Mouse (Mus musculus) left cerebral cortex, postnatal 36 days (tissue): ENCODE data around the gene Nid2. TPM values are rescaled to one million over a fixed set of nuclear protein-coding genes. Genes with fewer than 3 reads are reported as not detected.

Experiments used
- DNase-seq, 2 experiments: peaks; one replicate each; pipeline ENCODE4 v3.0.0; 2021 to 2022; ENCODE audit warnings: low spot score in 2 of 2, mixed read lengths in 1 of 2
- intact Hi-C: fragments of 180-260 bp; cut with DNase I; formaldehyde crosslinking; loops from one replicate; pipeline ENCODE4 v1.15.1; 2025
- total RNA-seq, 2 experiments: library from RNA; stranded (reverse); gene quantifications; 2 replicates each; pipeline ENCODE4 v1.2.3; 2021

The Nid2 gene
- 1 to 10 TPM; 1.9 to 2.5 TPM for total RNA-seq

DNA sequence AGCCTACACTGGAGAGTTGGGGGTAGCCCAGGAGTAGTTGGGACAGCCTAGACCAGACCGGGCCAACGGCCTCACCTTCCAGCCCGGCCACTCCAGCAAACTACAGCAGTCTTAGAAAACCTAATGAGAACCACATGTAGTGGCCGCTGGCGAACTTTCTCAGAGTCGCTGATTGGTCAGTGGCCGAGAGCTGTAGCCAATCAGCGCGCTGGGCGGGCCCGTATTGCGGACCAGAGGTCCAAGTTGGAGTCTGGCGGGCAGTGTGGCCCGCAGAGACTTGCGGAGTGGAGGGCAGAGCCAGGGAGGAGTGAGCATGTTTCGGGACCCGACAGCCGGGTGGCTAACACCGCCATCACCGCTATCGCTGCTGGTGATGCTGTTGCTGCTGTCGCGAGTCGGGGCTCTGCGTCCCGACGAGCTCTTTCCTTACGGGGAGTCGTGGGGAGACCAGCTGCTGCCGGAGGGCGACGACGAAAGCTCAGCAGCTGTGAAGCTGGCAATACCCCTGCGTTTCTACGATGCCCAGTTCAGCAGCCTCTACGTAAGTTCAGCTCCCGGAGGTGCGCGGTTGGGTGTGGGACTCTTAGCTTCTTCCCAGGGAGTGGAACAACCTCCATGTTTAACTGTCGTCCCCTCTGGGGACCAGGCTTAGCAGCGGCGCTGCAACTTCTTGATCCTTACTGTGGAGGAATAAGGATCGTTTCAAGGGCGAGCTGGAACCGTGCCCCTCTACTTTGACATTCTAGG lies at the start of gene Nid2:
TSS of gene Nid2 (plus strand) at position 241 of the 747 bp plus-strand sequence.
- peak; percentile 31 to 53 for DNase-seq
- intact Hi-C loops, result no loop called here

DNA sequence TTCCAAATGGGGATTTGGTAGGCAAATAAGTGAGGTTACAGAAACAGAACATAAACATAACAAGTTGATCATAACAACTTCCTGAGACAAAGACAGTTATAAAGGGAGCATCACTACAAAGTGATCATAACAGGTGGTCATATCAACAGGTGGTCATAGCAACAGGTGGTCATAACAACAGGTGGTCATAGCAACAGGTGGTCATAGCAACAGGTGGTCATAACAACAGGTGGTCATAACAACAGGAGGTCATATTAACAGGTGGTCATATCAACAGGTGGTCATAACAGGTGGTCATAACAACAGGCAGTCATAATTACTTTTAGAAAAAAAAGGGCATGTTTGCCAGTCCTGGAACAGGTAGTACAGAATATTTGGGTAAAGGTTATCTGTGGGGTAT lies 49.5 kb upstream of the Nid2 start:
- no peak for DNase-seq
- intact Hi-C loops, result loop anchor here (10.0 kb wide), 1 partner anchor 553 kb away; no protein-coding TSS in a partner anchor

DNA sequence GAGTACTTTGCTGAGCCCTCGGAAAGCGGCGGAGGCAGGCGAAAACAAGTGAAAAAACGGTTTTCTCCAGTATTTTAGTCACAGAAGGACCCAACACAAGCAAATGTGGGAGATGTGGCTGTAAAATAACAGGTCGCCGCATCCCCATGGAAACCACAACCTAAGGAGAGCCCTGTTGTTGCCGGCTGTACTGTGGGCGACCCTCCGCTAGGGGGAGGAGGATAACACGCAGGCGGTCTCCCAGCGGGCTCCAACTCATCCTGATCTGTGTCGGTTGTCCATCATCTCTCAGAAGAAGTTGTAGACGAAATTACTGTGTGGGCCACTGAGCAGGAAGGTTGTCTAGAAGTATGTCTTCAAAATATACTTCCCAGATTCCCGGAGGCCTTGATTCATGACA lies 45.4 kb upstream of the Nid2 start:
- intact Hi-C loops, result loop anchor here (5.0 to 10.0 kb wide), 2 partner anchors 362 to 549 kb away; no protein-coding TSS in a partner anchor
- DNase-seq, result peak; percentile 71 to 72

DNA sequence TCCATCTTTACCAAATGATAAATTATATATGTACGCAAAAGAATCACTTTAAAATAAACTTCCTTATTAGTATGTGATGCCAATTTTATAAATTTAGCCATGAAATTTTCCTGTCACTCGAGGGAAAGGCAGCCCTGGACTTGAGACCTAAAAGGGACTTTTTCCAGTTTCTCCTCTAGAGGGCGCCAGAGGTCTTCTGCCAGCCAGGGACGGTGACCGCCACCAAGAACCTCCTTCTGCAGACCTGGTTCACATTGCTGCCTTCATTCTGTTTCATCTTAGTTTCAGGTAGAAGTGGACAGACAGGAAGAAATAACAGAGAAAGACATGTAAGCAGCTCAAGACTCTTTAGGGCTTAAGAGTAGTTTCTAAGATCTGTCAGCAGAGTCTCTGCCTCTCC lies 44.6 kb upstream of the Nid2 start:
- DNase-seq, result peak; percentile 48 to 55
- intact Hi-C loops, result loop anchor here (5.0 to 10.0 kb wide), 2 partner anchors 361 to 548 kb away; no protein-coding TSS in a partner anchor

DNA sequence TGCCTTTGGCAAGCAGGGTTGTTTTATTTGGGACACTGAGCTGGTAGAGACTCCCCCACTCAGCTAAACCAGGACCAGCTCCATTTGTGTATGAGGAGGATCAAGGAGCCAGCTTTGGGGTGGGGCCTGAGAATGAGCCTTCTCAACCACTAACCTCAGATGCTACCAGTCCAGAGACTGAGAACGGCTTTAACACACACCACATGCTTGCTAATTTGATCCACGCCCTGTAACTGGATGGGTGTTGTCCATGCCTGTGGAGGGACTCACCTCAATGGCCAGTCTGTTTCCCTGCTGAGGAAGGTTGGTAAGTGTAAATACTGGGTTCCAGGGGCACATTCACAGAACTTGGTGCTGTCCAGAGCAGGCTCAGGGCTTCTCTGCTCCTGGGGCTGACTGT lies 44.1 kb upstream of the Nid2 start:
- peak in 1 of 2 experiments; percentile 8 for DNase-seq
- intact Hi-C loops, result loop anchor here (1.0 to 10.0 kb wide), 3 partner anchors 111 to 548 kb away; no protein-coding TSS in a partner anchor

DNA sequence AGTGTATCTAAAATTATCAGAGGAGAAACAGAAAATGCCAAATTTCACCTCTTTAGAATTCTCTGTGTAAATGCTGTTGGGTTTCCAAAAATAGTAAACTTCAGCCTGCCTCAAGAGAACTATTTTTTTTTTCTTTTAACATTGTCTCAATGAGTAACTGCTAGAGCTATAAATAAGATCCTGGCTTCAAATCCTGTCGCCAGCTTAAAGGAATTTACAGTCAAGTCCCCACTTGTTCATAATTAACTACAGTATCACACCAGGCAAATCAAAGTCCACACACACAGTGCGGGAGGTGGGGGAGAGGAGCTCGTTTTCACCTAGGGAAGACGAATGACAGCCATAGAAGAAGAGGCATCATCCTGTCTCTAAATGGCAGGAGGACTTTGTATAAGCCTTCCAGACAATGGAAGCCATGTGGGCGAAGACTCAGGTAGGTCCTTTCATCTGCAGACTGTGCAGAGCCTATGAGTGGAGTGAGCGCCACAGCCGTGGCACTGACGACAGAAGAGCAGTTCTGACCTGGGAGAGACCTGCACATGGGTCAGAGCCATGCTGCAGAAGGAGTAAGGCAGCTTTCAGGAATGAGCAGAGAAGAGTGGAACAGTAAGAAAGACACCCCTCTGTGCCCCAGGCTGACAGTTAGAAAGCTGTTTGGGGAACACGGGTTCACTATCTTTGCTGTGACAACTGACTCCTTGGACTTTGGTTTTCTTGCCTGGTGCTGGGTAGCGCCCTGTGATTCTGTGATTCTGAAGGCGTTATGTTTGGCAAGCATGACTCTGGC lies 43.2 kb upstream of the Nid2 start:
- DNase-seq, result no peak
- intact Hi-C loops, result loop anchor here (1.0 to 10.0 kb wide), 3 partner anchors 110 to 547 kb away; no protein-coding TSS in a partner anchor

DNA sequence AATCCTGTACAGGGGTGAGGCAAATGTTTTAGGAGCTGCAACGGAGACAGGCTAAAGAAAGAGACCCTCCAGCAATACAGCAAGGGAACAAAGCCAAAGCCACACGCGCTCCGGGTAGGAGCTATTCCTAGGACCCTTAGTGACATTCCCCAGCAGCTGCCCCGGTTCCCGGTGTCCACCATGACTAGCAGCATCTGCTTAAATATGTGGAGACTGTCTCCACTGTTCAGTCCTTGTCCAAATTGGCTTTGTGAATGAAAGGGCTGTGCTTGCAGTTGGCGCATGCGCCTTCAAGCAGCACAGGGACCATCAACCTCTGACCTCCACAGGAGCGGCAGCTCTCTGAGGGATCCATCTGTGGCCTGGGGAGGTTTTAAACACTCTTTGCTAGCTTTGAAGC lies 41.9 kb upstream of the Nid2 start:
- intact Hi-C loops, result loop anchor here (5.0 to 10.0 kb wide), 2 partner anchors 358 to 546 kb away; no protein-coding TSS in a partner anchor

DNA sequence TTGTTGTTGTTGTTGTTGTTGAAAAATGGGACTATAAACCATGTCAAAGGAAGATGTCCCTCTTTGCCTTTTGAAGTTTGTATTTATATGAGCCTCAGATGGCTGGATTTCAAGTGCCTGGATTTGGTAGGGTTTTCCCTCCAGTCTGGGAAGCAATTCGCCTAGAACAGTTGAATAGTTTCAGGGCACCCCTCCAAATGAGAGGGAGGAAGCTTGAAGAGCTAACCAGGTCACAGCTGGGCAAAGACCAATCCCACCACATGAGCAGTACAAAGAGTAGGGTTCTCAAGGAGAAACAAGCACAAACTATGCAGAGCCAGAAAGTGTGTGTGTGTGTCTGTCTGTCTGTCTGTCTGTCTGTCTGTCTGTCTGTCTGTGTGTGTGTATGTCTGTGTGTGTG lies 39.3 kb upstream of the Nid2 start:
- intact Hi-C loops, result no loop called here
- no peak for DNase-seq

More for the DNA sequence above, 41.9 kb upstream of the Nid2 start:
- no peak for DNase-seq

DNA sequence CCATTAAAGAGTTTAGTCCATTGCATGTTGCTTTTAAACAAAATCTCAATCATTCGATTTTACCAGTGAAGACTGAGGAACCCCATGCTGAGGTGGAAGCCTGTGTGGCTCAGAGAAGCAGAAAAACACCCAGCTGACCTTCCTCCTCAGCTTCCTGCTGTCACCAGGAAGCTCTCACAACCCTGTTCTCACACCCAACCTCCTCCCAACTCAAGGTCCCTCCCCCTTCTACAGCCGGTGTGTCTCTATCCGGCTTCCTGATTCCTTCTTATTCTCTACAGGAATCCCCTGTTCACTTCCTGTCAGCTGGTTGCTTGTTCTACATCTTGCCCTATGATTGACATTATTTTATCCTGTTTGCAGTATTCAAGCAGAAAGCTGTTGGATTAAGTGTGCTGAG lies 38.0 kb upstream of the Nid2 start:
- no peak for DNase-seq
- intact Hi-C loops, result no loop called here

DNA sequence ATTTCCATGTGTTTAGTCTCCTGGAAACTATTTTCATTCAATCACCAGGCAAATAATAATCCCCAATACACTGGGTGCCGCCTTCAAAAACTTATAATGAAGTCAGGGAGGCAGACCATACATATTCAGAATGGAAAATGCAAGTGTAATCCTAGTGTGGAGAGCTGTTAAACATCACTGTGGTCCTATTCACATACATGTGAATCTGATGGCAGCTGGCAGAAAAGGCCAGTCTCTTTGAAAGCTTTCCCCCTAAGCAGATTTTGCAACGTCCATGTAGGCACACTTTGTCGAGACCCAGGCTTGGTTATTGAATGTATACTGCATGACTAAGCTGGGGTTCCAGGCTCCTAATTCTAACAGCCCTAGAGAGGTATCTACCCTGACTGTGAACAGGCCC lies 32.0 kb upstream of the Nid2 start:
- intact Hi-C loops, result no loop called here
- DNase-seq, result no peak

DNA sequence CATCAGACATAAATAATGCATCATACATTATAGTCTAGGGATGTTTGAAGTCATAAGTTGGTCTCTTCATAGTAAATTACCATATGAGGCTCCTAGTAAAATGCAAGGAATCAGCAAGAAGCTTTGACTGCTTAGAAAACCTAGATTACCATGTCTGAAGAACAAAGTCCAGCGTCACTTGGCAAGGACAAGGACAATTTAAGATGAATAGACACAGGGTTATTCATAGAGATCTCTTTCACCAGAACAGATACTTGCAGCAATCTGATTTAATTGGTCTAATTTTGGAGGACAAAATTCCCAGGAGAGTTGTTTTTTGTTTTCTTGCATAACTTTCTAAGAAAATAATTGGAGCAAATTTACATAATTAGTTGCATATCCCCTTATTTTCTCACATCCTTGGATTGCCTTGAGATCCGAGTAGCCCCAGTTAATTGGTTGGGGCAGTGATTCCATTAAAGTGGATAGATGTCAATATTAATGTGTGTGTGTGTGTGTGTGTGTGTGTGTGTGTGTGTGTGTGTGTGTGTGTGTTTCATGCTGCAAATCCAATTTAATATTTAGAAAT lies 30.9 kb upstream of the Nid2 start:
- intact Hi-C loops, result no loop called here
- DNase-seq, result no peak

DNA sequence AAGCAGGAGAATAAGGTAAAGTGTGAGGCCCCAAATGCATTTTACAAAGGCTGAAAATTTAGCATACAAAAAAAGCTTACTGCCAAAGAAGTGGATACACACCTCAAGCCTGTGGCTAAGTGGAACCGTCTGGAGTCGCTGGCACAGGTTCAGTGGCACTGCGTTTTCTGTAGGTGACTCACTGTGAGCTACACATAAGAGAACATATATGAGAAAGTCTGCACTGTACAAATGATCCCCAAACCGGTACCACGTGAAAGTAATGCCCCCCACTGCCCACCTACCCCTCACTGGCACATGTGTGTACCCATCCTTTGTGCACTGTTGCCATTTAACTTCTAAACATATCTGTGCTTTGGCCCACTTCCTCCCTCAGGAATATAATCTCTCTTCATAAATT lies 22.8 kb upstream of the Nid2 start:
- intact Hi-C loops, result no loop called here
- DNase-seq, result peak in 1 of 2 experiments; percentile 24

DNA sequence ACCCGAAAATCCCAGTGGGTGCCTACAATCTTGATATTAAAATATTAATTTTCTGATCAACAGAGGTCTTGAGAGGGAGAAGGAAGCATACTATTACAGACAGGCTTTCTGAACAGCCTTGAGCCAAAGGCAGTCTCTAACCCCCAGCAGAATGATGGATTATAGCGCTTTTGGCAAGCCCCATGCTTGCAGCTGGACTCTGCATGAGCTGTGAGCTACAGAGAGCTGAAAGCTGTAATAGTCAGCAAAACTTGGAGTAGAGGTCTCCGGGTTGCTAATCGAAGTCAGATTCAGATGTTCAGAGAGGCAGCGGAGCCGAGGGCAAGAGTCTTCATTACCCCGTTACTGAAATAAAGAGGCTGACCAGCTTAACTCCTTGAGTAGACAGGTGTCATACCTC lies 22.3 kb upstream of the Nid2 start:
- DNase-seq, result no peak

DNA sequence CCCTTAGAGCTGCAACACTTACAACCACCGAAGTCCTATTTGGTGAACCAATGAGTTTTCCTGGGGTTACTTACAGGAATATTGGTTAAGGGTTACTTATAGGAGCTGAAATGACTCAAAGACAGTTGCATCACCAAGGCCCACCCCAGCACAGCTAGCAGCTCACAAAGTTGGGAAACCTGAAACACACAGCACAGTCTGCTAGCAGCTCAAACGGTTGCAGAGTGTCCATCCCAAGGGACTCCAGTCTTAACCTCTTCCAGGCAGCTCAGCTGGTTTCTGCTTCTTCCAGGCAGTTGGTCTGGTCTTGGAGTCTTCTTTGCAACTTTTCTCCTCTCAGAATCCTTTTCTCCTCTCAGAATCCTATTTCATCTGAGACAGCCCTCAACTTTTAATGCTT lies 19.0 kb upstream of the Nid2 start:
- DNase-seq, result no peak
- intact Hi-C loops, result no loop called here

More for the DNA sequence above, 22.3 kb upstream of the Nid2 start:
- intact Hi-C loops, result no loop called here

DNA sequence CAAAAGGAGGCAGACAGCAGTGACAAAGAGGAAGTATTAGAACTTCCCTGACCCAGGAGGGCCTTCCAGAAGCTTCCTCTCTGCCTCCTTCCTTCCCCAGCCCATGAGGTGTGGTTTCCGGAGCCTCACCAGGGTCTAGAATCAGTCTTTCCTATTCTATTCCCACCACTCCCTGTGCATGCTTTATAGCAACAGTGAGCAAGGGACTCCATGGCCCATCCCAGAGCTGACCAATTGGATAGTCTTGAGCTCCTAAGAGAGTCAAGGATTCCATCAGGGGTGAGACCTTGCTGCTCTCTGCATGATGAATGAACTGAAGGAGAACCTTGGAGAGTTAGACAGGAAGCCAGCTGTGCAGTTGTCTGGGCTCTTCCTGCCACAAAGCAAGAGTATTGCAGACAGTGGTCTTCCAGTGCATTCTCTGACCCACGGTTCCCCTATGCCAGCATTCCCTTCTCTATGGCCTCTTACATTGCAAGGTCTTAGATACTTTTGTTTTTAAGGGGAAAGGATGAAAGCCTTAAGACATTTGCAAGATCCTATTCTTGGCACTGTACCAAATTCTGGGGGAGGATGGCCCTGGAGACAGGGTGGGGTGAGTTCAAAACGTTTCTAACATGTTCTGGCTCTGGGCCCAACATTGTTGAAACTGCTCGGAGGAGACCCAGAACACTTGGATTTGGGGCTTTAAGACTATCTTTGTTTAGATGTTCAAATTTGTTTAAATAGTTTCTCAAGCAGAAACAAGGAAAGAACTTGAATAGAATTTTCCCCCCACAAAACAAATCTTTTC lies 17.4 kb upstream of the Nid2 start:
- intact Hi-C loops, result no loop called here
- no peak for DNase-seq

DNA sequence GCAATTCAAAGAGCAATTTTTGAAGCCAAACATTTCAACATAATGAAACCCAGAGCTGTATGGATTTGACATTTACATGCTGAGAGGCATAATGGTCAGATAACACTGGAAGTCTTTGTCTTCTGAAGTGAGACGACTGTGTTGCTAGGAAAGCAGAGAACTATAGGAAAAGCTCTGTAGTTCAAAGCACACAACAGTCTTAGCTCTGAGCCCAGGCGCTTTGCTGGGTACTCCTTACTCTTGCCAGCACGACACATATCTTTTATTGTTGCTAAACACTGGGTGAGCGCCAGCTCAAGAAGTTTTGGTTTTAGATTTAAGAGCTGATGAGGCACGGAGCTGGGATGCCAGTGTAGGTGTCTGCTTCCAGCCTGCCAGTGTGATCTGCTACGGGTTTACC lies 15.8 kb upstream of the Nid2 start:
- peak; percentile 15 to 16 for DNase-seq
- intact Hi-C loops, result no loop called here

DNA sequence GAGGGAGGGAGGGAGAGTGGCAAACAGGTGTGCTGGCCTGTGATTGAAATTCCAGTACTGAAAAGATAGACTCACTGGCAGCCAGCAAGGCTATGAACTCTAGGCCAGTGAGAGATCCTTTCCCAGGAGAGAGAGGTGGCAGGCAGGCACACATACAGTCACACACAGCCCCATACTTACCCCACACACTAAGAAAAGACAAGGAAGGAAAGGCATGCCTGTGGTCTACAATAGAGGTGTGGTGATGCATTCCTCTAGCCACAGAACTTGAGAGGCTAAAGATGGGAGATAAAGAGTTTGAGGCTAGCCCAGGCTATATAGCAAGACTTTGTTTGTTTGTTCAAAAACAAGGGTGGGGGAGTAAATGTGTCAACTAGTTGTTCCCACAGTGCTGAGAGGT lies 13.5 kb upstream of the Nid2 start:
- DNase-seq, result no peak
- intact Hi-C loops, result no loop called here

DNA sequence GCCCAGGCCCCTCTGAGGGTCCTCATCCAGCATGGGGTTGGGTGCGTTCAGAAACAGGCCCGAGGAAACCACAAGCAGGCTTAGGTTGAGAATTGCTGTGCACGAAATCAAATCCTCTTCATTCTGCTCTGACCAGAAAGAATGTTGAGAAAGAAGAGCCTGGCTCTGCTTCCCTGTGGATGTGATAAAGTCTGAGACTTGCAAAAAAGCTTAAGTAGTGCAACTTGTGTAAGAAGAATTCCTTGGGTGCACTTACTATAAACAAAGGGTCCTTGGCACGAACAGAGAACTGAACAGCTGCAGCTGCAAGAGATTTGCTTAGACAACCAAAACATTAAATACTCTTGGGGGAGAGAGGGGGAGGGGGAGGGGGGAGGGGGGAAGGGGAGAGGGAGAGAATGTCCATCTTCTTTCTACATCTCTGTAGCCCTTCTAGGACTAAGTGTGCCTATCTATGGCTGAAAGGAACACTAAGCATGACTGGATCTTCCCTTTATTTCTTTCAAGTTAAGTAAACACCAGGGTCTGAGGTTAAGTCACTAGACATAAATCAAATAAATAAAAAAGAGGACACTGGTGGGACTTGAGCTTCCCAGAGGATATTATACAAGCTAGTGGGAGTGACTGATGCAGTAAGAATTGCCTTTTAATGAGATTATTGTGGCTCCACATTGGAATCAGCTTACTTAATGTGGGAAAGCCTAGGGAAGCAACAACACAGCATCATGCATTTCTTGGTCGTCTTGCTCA lies 12.8 kb upstream of the Nid2 start:
- intact Hi-C loops, result no loop called here
- no peak for DNase-seq
